Mouse (Mus musculus) cerebellum, adult 2 months (tissue): ENCODE data around the gene Fen1.

ENCODE experiments used
- CTCF ChIP-seq: fragments of 200-500 bp; IDR thresholded peaks from 2 replicates; pipeline ENCODE4 v1.5.1; 2011; ENCODE audit warnings: low read depth, mild to moderate bottlenecking, control low read depth, low read length, moderate library complexity, borderline replicate concordance; ENCODE audit not compliant: insufficient read depth
- POLR2A ChIP-seq: fragments of 200-500 bp; IDR thresholded peaks from 2 replicates; pipeline ENCODE4 v1.6.1; 2011; ENCODE audit warnings: low read length, control low read depth, borderline replicate concordance; ENCODE audit not compliant: insufficient read depth

DNA sequence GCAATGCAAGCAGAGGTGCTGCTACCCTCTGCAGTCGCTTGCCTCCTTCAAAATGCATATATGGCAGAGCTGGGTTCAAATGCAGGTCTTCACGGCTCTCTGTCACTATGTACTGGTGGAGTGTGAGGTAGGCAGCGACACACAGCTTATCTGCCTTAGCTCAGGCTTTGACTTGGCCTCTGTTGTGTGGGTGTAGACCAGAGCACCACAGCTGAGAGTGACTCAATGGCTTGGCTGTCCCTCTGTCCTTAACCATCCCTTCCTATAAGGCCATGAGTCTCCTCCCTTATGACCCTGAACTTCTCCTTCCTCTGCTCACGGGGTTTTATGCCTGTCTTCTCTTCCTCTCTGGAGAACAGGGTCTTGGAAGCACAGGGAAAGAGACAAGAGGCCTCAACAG, 6.9 kb upstream of the Fen1 start:
- TF ChIP-seq POLR2A (no peak), CTCF (no peak)
